Mouse (Mus musculus): Measurements from ENCODE around the gene Fam208b. TPM values are rescaled to one million over a fixed set of nuclear protein-coding genes. Genes with fewer than 3 reads are reported as not detected.
"Not testable (repeated sequence)": the region's sequence is repeated elsewhere in the genome, so short reads cannot be mapped to it uniquely, and the experiment has no call there.

Gene Fam208b
- total RNA-seq, 1 experiment from 2014 or later: 83.3 TPM

- ATAC-seq (ENCODE audit: extremely low read depth, insufficient number of reproducible peaks, low FRiP score, poor library complexity, severe bottlenecking): no peak
Observed at GRCm38 (mm10) chr13:3530451-3530850, 80.5 kb downstream of the Fam208b start.

DNA sequence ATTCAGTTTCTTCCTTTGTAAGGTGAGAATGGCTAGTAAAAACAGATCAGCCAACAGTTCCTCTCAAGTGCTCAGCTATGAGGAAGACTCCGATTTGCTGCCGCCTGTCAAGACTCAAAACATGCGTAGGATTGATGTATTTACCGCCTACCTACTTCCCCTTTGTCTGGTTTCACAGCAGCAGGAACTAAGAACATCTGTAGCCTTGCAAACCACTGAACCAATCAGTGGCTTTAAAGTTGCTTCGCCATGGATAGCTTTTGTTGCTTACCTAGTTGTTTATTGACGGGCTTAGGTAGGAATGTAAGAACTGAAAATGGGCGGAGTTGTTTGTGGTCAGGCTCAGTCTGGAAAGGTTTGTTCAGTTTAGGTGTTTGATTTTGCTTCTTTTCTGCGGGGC, 84.6 kb downstream of the Fam208b start:
- ATAC-seq (ENCODE audit: extremely low read depth, insufficient number of reproducible peaks, low FRiP score, poor library complexity, severe bottlenecking): peak; percentile 97

DNA sequence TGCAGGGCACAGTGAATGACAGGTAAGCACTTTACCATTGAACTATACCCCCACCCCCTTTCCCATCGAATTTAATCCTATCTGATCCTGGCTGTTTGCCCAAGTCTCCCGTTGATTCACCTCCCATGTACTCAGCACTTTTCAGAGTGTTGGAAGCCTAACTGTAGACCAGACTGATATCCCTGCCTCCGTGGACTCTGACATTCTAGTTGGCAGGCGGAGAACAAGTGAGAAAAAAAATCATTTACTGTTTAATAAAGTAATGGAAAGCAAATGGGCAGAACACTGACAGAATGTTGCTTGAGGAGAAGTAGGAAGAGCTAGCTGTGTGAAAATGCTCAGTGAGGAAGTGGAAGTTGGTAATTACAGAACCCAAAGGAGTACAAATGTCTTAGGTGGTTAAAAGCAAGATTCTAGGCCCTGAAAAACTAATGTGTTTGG, 85.3 kb downstream of the Fam208b start:
- ATAC-seq (ENCODE audit: extremely low read depth, insufficient number of reproducible peaks, low FRiP score, poor library complexity, severe bottlenecking): peak; percentile 20; the same call in 1 of the 2 replicates

GRCm38 (mm10) chr13:3523946-3524345, 87.0 kb downstream of the Fam208b start:
- ATAC-seq (ENCODE audit: extremely low read depth, insufficient number of reproducible peaks, low FRiP score, poor library complexity, severe bottlenecking): no peak

DNA sequence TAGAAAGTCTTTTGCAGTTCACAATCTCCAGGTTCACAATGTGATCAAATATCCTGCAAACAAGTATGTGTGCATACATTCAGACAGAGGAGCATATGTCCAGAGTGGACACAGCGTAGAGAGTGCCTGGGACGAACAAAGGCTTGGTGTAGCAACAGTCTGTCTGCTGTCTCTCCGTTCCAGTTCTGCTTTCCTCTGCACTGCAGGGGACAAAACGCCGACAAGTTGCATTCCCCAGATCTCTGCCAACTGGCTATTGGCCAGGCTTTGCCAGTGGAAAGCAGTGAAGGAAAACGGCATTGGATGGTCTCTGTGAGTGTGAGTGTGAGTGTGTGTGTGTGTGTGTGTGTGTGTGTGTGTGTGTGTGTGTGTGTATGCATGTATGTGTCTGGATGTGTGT, 87.4 kb downstream of the Fam208b start:
- no peak for ATAC-seq (ENCODE audit: extremely low read depth, insufficient number of reproducible peaks, low FRiP score, poor library complexity, severe bottlenecking)

DNA sequence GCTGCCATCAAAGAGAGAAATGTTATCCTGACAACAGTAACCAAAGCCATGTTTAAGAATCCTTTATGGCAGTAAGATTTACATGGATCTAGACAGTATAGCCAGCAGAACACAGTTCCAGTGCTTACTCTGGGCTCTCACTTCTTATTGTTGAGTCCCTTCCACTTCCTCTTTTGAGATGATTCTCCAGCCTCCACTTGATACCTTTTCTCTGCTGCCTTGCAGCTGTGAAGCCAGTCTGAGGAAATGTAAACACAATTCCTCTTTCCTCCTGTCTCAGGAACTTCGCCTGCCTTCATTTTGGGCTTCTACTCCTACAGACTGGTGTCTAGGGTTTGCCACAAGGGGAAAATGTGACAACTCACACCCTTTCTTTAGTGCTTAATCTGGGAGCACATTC, 90.9 kb downstream of the Fam208b start:
- ATAC-seq (ENCODE audit: extremely low read depth, insufficient number of reproducible peaks, low FRiP score, poor library complexity, severe bottlenecking): peak; percentile 76

- not testable (repeated sequence) for ATAC-seq (ENCODE audit: extremely low read depth, insufficient number of reproducible peaks, low FRiP score, poor library complexity, severe bottlenecking)
Observed at GRCm38 (mm10) chr13:3519357-3519756, 91.6 kb downstream of the Fam208b start.

Other genes with a start within 250 kb of the Fam208b start
- 408 and 470 TPM in 2 replicates for gene Gdi2, start 73.0 kb downstream of the Fam208b start, total RNA-seq (2017)
- 48.0 and 49.1 TPM in 2 replicates for gene Asb13, start 22.9 kb upstream of the Fam208b start, total RNA-seq (2017)
- gene Calml3, start 193.2 kb upstream of the Fam208b start, total RNA-seq (2017): 14.0 and 15.9 TPM in 2 replicates
- not detected in 2 replicates for gene Calm4, start 226.6 kb upstream of the Fam208b start, total RNA-seq (2017)
- gene Calm5, start 243.1 kb upstream of the Fam208b start, total RNA-seq (2017): not detected in 2 replicates

Measured in neutrophil, adult 5-6 weeks (primary cell).